Mouse (Mus musculus): ENCODE results near the gene Ano9.

DNA sequence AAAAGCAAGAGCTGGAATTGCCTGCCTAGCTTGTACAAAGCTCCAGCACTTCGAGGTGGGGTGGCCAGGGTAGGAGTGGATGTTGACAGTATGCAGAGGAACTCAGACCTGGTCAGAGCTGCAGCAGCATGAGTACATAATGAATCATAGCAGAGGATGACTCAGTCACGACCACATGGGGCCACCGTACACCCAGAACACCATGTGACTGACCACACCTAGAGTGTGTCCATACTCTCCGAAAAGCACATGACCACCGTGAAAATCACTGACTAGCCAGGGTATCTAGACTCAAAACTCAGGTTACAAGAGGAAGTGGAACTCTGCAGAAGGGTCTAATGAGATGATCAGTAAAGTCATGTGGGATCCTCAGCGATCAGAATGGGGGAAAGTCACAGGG, 47.2 kb upstream of the Ano9 start:
- TF ChIP-seq CTCF (conservative IDR thresholded peaks at IDR 0.05; ENCODE audit: insufficient read depth, insufficient read length, low read depth, low read length) (no peak), POLR2A (IDR thresholded peaks at IDR 0.05; ENCODE audit: low read depth, low read length) (no peak)

Measured in kidney, adult 2 months (tissue).